Mouse (Mus musculus) MEL (cell line): Measurements from ENCODE around the gene Dpep2nb.

Experiments
- BHLHE40 ChIP-seq: IDR thresholded peaks from 2 replicates; pipeline ENCODE4 v1.6.1; 2012; ENCODE audit warnings: low read depth, mild to moderate bottlenecking, inconsistent platforms, low read length, improper control_type of control experiment, borderline replicate concordance
- CHD1 ChIP-seq: IDR thresholded peaks from 2 replicates; pipeline ENCODE4 v1.6.1; 2012; ENCODE audit warnings: low read depth, mild to moderate bottlenecking, inconsistent platforms, low read length, improper control_type of control experiment
- CHD2 ChIP-seq: IDR thresholded peaks from 2 replicates; pipeline ENCODE4 v1.6.1; 2011; ENCODE audit warnings: low read length, improper control_type of control experiment
- CTCF ChIP-seq, 3 experiments: IDR thresholded peaks in 2 of 3; conservative IDR thresholded peaks in 1 of 3; 2 replicates each; pipeline ENCODE4 v1.5.1; 2011 to 2012; ENCODE audit warnings: low read length in 3 of 3, low read depth in 2 of 3, mild to moderate bottlenecking in 2 of 3, improper control_type of control experiment in 1 of 3, inconsistent platforms in 1 of 3, mixed read lengths in 1 of 3, moderate library complexity in 1 of 3; ENCODE audit not compliant: control insufficient read depth in 1 of 3, insufficient read depth in 1 of 3, poor library complexity in 1 of 3, severe bottlenecking in 1 of 3
- MYB ChIP-seq: IDR thresholded peaks from 2 replicates; pipeline ENCODE4 v1.6.1; 2011; ENCODE audit warnings: mild to moderate bottlenecking, low read depth, low read length, improper control_type of control experiment

GRCm38 (mm10) chr8:105990856-105991387 is 14.9 kb downstream of the Dpep2nb start, which contains the start of gene Dus2:
- TF ChIP-seq CHD1 (no peak), MYB (no peak), CTCF (IDR thresholded peaks at IDR 0.05 in 2 of 3, conservative IDR thresholded peaks at IDR 0.05 in 1 of 3; ENCODE audit: control insufficient read depth in 1 of 3, insufficient read depth in 1 of 3, low read depth in 2 of 3, low read length in 3 of 3, poor library complexity in 1 of 3, severe bottlenecking in 1 of 3) (peak; percentile 94 to 96 (median 95)), CHD2 (no peak), BHLHE40 (no peak)
